Mouse (Mus musculus) kidney, postnatal 25 days (tissue): Measurements from ENCODE around the gene Arhgap1.

Experiments
- DNase-seq, 2 experiments: peaks; one replicate each; pipeline ENCODE4 v3.0.0; 2021; ENCODE audit warnings: mixed read lengths in 2 of 2

Gene Arhgap1

GRCm38 (mm10) chr2:91701366-91701765 lies 51.7 kb downstream of the Arhgap1 start:
- no peak for DNase-seq

GRCm38 (mm10) chr2:91705736-91706135 lies 56.1 kb downstream of the Arhgap1 start:
- no peak for DNase-seq

- no peak for DNase-seq
Observed at GRCm38 (mm10) chr2:91706456-91706855, 56.8 kb downstream of the Arhgap1 start.

- no peak for DNase-seq
Observed at GRCm38 (mm10) chr2:91708361-91708760, 58.7 kb downstream of the Arhgap1 start.

- peak; percentile 94 to 97 for DNase-seq
Observed at GRCm38 (mm10) chr2:91710272-91711234, 60.9 kb downstream of the Arhgap1 start, which contains the start of the genes Atg13 and Harbi1. Atg13 (minus strand) TSS chr2:91710576. Harbi1 (plus strand) TSS chr2:91710852.

- DNase-seq: no peak
Observed at GRCm38 (mm10) chr2:91711256-91711925, 61.7 kb downstream of the Arhgap1 start.

GRCm38 (mm10) chr2:91714921-91715320 lies 65.3 kb downstream of the Arhgap1 start:
- DNase-seq: no peak

GRCm38 (mm10) chr2:91718276-91718675 lies 68.6 kb downstream of the Arhgap1 start:
- DNase-seq: peak; percentile 58 to 59
